Mouse (Mus musculus) mouse embryonic stem cell (cell line): ENCODE measurements around the gene Pigv.

Experiments used
- in situ Hi-C, 2 experiments: fragments of 300-500 bp; cut with MboI; formaldehyde crosslinking; loops; 1 replicate in 1 of 2; 3 replicates in 1 of 2; pipeline ENCODE4 v1.14.3; 2019 to 2020; ENCODE audit warnings: low sequenced_read_pairs in 2 of 2, low pct_unique_long_range_greater_than_20kb in 1 of 2, mixed read lengths in 1 of 2; ENCODE audit not compliant: unreplicated experiment in 1 of 2

Gene Pigv

GRCm38 (mm10) chr4:133675594-133676016 lies 3.2 kb upstream of the Pigv start:
- in situ Hi-C loops = no loop called here

DNA sequence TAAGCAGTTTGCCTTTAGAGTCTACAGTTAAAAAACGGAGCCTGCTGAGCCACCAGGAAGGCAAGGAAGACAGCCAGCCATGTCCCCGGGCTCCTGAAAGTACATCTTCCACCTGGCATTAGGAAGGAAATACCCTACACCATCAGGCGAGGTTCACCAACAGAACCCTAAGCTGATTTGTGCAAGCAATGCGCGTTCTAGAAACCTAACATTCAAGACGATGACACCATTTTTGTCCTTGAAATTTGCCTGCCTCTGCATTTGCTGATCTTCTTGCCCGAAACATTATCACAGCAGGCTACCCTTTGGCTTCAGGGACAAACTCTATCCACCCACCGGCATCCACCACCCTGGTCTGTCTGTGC lies 1.9 kb upstream of the Pigv start:
- in situ Hi-C loops = no loop called here

- in situ Hi-C loops = no loop called here
Measured at GRCm38 (mm10) chr4:133673666-133674330, 1.4 kb upstream of the Pigv start.

DNA sequence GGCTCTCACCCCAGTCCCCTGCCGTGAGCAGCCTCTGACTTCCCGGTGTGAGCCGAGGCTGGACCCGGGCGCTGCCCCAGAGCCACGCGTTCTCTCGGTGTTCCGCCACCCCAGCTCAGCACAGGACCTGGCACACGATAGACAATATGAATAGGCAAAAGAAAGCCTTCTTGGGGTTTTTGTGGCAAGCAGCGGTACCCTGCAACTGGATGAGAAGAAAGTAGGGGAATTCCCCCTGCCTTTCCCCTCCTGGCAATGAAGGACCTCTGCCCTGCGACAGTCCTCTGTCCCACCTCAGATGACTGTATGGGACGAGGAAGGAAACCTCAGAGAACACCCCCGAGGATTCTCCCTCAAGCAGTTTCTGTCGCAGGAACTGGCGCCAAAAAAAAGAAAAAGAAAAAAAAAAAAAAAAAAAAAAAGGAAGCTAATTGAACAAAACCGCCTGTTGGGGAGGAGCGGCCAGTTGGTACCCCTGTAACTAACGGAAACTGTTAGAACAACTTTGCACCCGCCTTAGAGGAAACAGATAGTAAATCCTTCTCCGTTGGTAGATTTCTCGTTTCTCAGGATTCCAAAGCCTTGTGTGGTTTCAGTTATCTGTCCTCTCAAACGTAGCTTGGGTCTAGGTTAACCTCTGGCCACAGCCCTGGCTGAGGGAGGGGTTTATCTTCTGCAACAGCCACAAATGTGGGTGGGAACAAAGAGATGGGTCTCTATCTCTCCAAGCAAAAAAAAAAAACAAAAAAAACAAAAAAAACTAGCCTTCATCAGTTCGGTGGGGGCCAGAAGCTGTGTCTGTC lies 599 bp upstream of the Pigv start:
- in situ Hi-C loops = no loop called here

- in situ Hi-C loops = no loop called here
Measured at GRCm38 (mm10) chr4:133671184-133671880, 1.1 kb downstream of the Pigv start.

DNA sequence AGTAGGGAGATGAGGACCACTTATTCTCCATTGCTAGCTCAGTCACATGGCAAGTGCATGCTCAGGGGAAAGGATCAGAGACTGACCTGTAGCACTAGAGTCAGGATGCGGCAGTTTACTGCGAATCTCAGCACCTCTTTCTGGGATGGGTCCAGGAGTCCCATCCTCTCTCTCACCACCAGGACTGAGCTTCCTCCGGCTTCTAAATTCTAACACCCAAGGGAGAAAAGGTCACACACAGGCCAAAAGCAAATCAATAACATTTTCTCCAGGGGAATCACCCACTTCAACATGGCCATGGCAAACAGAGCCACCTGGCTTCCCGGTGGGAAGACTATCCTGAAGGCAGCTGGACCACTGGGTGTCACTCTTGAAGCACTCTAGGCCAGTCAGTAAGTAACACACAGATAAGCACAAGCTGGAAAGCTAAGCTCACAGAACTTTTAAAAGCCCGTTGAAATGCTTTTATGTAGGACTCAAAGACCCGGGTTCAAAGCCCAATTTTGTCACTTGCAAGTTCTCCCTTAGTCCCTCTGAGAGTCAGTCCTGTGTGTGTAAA lies 2.7 kb downstream of the Pigv start:
- in situ Hi-C loops = no loop called here

- in situ Hi-C loops = no loop called here
Measured at GRCm38 (mm10) chr4:133668537-133668936, 3.9 kb downstream of the Pigv start.

DNA sequence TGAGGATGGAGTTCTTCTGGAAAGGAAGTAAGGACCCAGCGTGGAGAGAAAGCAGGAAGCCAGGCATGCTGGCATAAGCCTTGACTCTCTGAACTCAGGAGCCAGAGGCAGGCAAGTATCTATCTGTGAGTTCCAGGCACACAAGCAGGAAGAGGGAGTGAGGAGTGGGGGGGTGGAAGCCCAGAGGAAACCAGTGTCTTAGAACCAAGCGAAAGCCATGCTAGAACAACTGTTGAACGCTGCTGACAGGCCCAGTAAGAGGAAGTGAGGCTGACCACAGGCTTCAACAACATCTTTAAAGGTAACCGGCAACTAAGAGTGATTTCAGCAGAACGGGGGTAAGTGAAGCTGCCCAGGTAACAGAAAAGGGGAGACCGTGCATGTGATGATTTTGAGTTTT lies 6.2 kb downstream of the Pigv start:
- in situ Hi-C loops = no loop called here

GRCm38 (mm10) chr4:133665118-133665517 lies 7.3 kb downstream of the Pigv start:
- in situ Hi-C loops = no loop called here

- in situ Hi-C loops = loop anchor here (5.0 kb wide), 2 partner anchors 154 to 164 kb away; no protein-coding TSS in a partner anchor
Measured at GRCm38 (mm10) chr4:133662945-133663344, 9.5 kb downstream of the Pigv start.

GRCm38 (mm10) chr4:133662421-133662820 lies 10.0 kb downstream of the Pigv start:
- in situ Hi-C loops = loop anchor here (5.0 kb wide), 2 partner anchors 155 to 165 kb away; no protein-coding TSS in a partner anchor

- in situ Hi-C loops = loop anchor here (5.0 kb wide), 2 partner anchors 157 to 167 kb away; no protein-coding TSS in a partner anchor
Measured at GRCm38 (mm10) chr4:133660193-133661155, 12.0 kb downstream of the Pigv start.

- in situ Hi-C loops = loop anchor here (5.0 kb wide), 2 partner anchors 158 to 168 kb away; no protein-coding TSS in a partner anchor
Measured at GRCm38 (mm10) chr4:133659497-133660192, 12.8 kb downstream of the Pigv start.

DNA sequence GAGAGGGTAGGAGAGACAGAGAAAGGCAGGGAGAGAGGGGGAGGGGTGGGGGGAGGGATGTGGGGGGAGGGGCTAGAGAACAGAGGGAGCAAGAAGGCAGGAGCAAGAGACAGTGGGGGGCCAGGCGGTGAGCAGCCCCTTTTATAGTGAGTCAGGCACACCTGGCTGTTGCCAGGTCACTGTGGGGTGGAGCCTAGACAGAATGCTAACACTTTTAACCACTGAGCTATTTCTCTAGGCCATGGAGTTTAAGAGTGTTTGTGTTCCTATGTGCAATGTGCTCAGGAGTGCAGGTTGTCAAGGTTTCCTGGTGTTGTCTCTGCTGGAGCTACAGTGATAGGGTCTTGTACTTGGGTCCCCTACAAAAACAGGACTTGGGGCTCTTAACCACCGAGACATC lies 13.7 kb downstream of the Pigv start:
- in situ Hi-C loops = no loop called here

DNA sequence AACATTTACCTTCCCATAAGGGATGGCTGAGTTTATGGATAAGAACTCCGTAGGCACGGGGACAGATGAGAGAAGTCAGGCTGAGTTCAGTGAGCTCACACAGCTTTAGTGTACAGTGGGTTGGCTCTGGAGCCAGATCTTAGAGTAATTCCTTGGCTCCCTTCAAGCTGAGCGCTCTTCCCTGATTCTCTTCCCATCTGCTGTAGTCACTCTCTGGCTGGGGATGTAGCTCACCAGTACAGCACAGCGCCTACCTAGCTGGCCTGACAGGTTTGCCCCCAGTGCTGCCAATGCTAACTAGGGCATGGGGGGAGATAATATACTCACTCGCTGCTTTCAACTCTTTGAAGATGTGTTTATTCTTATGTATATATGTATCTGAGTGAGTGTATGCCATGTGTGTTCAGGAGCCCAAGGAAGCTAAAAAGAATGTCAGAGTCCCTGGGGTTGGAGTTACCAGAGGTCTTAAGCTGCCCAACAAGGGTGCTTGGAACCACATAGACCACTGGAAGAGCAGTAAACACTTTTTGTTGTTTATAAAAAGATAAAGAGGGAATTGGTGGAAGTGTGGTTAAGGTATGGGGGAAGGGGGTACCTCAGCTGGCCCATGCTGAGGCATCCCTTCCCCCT lies 14.5 kb downstream of the Pigv start:
- in situ Hi-C loops = no loop called here

GRCm38 (mm10) chr4:133656997-133657396 lies 15.4 kb downstream of the Pigv start:
- in situ Hi-C loops = no loop called here

GRCm38 (mm10) chr4:133656294-133656693 lies 16.2 kb downstream of the Pigv start:
- in situ Hi-C loops = no loop called here
